Mouse (Mus musculus) spleen, adult 2 months (tissue): Measurements from ENCODE around the gene Tmem14c.

Experiments
- CTCF ChIP-seq: fragments of 200-500 bp; IDR thresholded peaks from 2 replicates; pipeline ENCODE4 v1.5.1; 2011; ENCODE audit warnings: mild to moderate bottlenecking, inconsistent platforms; ENCODE audit not compliant: insufficient read depth, insufficient read length, insufficient replicate concordance; ENCODE audit errors: extremely low read depth
- POLR2A ChIP-seq: fragments of 200-500 bp; IDR thresholded peaks from 2 replicates; pipeline ENCODE4 v1.6.1; 2011; ENCODE audit warnings: low read depth, low read length, inconsistent platforms

DNA sequence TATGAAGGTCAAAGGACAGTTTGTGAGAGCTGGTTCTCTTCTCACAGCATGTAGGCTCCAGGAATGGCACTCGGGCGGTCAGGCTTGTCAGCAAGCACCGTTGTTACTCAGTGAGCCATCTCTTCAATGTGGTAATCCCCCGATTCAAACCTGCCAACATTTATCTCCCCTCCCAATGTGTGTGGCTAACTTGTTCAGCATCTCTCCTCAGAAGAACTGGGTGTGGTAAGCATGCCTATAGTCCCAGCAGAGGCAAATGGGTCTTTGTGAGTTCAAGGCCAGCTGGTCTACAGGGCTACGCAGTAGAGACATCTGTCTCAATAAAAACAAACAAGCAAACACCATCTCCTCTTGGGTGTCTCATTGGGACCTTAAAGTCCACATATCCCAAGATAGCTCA, 43.1 kb upstream of the Tmem14c start:
- no peak for TF ChIP-seq POLR2A
- TF ChIP-seq CTCF = no peak
